8 mouse cellular contexts compared by ENCODE assay signal in the genomic region with DNA sequence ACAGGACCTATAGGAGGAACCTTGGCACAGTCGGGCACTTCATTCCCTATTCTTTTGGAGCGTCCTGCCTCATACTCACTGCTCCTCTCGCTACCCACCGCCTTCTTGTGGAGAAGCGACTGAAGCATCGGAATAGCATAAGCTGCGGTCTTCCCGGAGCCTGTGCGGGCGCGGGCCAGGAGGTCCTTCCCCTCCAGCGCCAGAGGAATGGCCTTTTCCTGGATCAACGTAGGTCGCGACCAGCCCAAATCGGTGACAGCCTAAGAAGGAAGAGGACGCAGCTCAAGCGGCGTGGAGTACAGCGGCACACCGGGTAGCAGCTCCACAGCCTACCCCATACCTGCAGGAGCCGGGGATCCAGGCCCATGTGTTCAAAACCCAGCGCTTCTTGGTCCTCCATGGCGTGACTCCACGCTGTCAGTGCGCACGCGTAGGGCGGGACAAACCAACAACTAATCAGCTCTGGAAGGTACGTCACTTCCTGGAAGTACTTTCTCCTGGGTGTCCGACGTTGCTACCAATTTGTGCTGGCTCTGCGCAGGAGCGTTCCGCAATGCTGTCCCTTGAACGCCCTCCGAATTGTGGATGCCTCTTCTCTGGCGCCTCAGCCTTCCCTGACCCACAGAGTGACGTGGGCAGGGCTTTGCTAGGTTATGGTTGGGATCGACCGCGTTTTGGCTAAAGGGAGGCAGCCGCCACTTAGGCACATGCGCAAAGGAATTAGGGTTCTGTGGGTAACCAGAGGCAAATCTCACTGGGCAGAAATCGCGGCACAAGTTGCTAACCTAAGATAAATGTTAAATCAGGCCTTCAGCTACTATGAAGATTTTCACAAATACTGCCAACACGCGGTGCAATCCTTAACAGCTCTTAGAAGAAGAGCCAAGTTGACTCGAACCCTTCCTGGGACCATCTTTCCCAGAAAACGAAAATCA. TPM values are rescaled to one million over a fixed set of nuclear protein-coding genes. Genes with fewer than 3 reads are reported as not detected.
A peak's percentile ranks its signal among the peaks of the same experiment; 100 is the strongest.
DNase-seq lines count a peak whose midpoint lies in the region; ATAC-seq lines count a peak whose summit lies in the region.

A gene (minus strand): TSS at position 453 of the 935 bp plus-strand sequence.

- H3K4me1 ChIP-seq in hindbrain, embryonic 16.5 days (ENCODE audit: control insufficient read depth, insufficient read depth, low read depth, low read length), result peaks cover 16% of the 10 kb centered on the region

- peak within 1 kb of the TSS; percentile 74 for H3K9ac ChIP-seq in hindbrain, embryonic 16.5 days (ENCODE audit: low read depth, low read length)

- H3K4me3 ChIP-seq in hindbrain, embryonic 16.5 days (ENCODE audit: low read length), result peak within 1 kb of the TSS; percentile 64
- peak within 1 kb of the TSS; percentile 100 for H3K4me3 ChIP-seq in macrophage (ENCODE audit: inconsistent target)

- peak within 1 kb of the TSS; percentile 90 for H3K4me2 ChIP-seq in hindbrain, embryonic 16.5 days (ENCODE audit: low read length)

- DNase-seq in WW6 (ENCODE audit: low read depth, low spot score), result peak; percentile 96
- DNase-seq in cerebellum, postnatal 4 days (ENCODE audit: low spot score in 2 of 2), result peak; percentile 71 to 86
- DNase-seq in gastrocnemius, adult 18-20 months (ENCODE audit: low spot score), result peak; percentile 94
- peak; percentile 89 to 92 for DNase-seq in left cerebral cortex, adult 18-20 months (ENCODE audit: low spot score in 2 of 2)
- peak; percentile 94 for DNase-seq in right cerebral cortex, adult 18-20 months
- DNase-seq in urinary bladder, postnatal 10 days (ENCODE audit: low spot score), result peak; percentile 66

- no peaks in the 10 kb centered on the region for H3K9me3 ChIP-seq in hindbrain, embryonic 16.5 days (ENCODE audit: control insufficient read depth, low read length)

- ATAC-seq in hindbrain, embryonic 16.5 days, result peak; percentile 98

- WGBS in hindbrain, embryonic 16.5 days, result 2% methylated on average over 50 of the region's 50 CpGs
- WGBS in macrophage (ENCODE audit: missing documents), result 3% methylated on average over 50 of the region's 50 CpGs

- peaks cover 24% of the 10 kb centered on the region for H3K79me2 ChIP-seq in macrophage (ENCODE audit: inconsistent target)

- no peaks in the 10 kb centered on the region for H3K27me3 ChIP-seq in hindbrain, embryonic 16.5 days (replicated peaks; ENCODE audit: control insufficient read depth, insufficient read depth, low read length)

- H3K27ac ChIP-seq in hindbrain, embryonic 16.5 days (ENCODE audit: low read depth, low read length), result peak within 1 kb of the TSS; percentile 94
- peak within 1 kb of the TSS; percentile 80 for H3K27ac ChIP-seq in macrophage

- H3K36me3 ChIP-seq in hindbrain, embryonic 16.5 days (ENCODE audit: control insufficient read depth, insufficient read depth, low read length), result peaks cover 22% of the 10 kb centered on the region
- H3K36me3 ChIP-seq in macrophage (ENCODE audit: inconsistent target), result peaks cover 52% of the 10 kb centered on the region

RNA-seq across cellular contexts. Expression of the gene that starts here (rescaled TPM):
- 10 to 100 TPM; 23.9 to 25.7 TPM for total RNA-seq in gastrocnemius, adult 18-20 months (2021)
- polyA plus RNA-seq in hindbrain, embryonic 16.5 days (2015; fragmentation: Nextera tagmentation; extraction: Ambion mirVana), result 69.5 and 71.3 TPM in 2 replicates
- 10 to 100 TPM; 45.6 to 48.6 TPM for total RNA-seq in left cerebral cortex, adult 18-20 months (2021)
- total RNA-seq in macrophage (2018; cell fraction: chromatin; rRNA removed), result 10 to 100 TPM; 13.6 to 66.0 (median 40.8) TPM
- total RNA-seq in macrophage (2018; cell fraction: cytosol; rRNA removed), result 10 to 100 TPM; 15.2 to 26.0 (median 20.9) TPM
- total RNA-seq in macrophage (2018; cell fraction: nucleus; rRNA removed), result 10 to 100 TPM; 15.1 to 69.0 (median 25.0) TPM
- 13.2 to 43.0 TPM (median 17.6 TPM) in 3 replicates for polyA plus RNA-seq in macrophage (2018)

Comparison
In these comparisons a context has a peak if more than half of its experiments do, and no peak if none do; other contexts are left out.
1. Peak in every context shown above with its lines: DNase-seq, ATAC-seq, H3K4me3 ChIP-seq and H3K27ac ChIP-seq.